Mouse (Mus musculus) MEL (cell line): ENCODE data around the gene Slc9a3r2. TPM values are rescaled to one million over a fixed set of nuclear protein-coding genes. Genes with fewer than 3 reads are reported as not detected.

Experiments
- DNase-seq: peaks from one replicate; pipeline ENCODE4 v3.0.0; 2011; ENCODE audit warnings: low read depth, low spot score
- H3K27ac ChIP-seq: 2 replicates; pipeline ENCODE4 v1.5.1; 2012; ENCODE audit warnings: low read depth, mild to moderate bottlenecking, control low read depth, low read length, moderate library complexity; ENCODE audit not compliant: control insufficient read depth
- H3K27me3 ChIP-seq, 2 experiments: fragments of 150-350 bp in 1 of 2; sonication (generic) in 1 of 2; 2 replicates each; pipeline ENCODE4 v1.6.1; 2012; ENCODE audit warnings: low read length in 2 of 2, mild to moderate bottlenecking in 2 of 2, improper control_type of control experiment in 1 of 2, moderate library complexity in 1 of 2; ENCODE audit not compliant: insufficient read depth in 2 of 2, control insufficient read depth in 1 of 2
- H3K36me3 ChIP-seq, 2 experiments: 2 replicates each; pipeline ENCODE4 v1.6.1; 2012 to 2014; ENCODE audit warnings: low read length in 2 of 2, improper control_type of control experiment in 1 of 2, inconsistent platforms in 1 of 2, mild to moderate bottlenecking in 1 of 2; ENCODE audit not compliant: insufficient read depth in 2 of 2, control insufficient read depth in 1 of 2
- H3K4me1 ChIP-seq, 2 experiments: fragments of 150-350 bp in 1 of 2; sonication (generic) in 1 of 2; 2 replicates each; pipeline ENCODE4 v1.6.1; 2012; ENCODE audit warnings: low read length in 2 of 2, improper control_type of control experiment in 1 of 2, mild to moderate bottlenecking in 1 of 2; ENCODE audit not compliant: insufficient read depth in 2 of 2, control insufficient read depth in 1 of 2
- H3K4me3 ChIP-seq, 2 experiments: fragments of 150-350 bp in 1 of 2; sonication (generic) in 1 of 2; 2 replicates each; pipeline ENCODE4 v1.5.1; 2012; ENCODE audit warnings: low read depth in 2 of 2, low read length in 2 of 2, mild to moderate bottlenecking in 2 of 2, moderate library complexity in 2 of 2, control low read depth in 1 of 2, improper control_type of control experiment in 1 of 2; ENCODE audit not compliant: control insufficient read depth in 1 of 2, insufficient read depth in 1 of 2
- H3K79me2 ChIP-seq: 2 replicates; pipeline ENCODE4 v1.6.1; 2012; ENCODE audit warnings: mild to moderate bottlenecking, low read length, moderate library complexity; ENCODE audit not compliant: control insufficient read depth, poor library complexity, insufficient read depth
- H3K9ac ChIP-seq: 2 replicates; pipeline ENCODE4 v1.6.1; 2012; ENCODE audit warnings: low read depth, mild to moderate bottlenecking, control low read depth, low read length, moderate library complexity; ENCODE audit not compliant: control insufficient read depth, poor library complexity, severe bottlenecking
- H3K9me3 ChIP-seq: fragments of 150-350 bp; sonication (generic); replicated peaks from 2 replicates; pipeline ENCODE4 v1.6.1; 2012; ENCODE audit warnings: mild to moderate bottlenecking, low read length, improper control_type of control experiment, moderate library complexity; ENCODE audit not compliant: insufficient read depth
- BHLHE40 ChIP-seq: IDR thresholded peaks from 2 replicates; pipeline ENCODE4 v1.6.1; 2012; ENCODE audit warnings: low read depth, mild to moderate bottlenecking, inconsistent platforms, low read length, improper control_type of control experiment, borderline replicate concordance
- CHD2 ChIP-seq: IDR thresholded peaks from 2 replicates; pipeline ENCODE4 v1.6.1; 2011; ENCODE audit warnings: low read length, improper control_type of control experiment
- E2F4 ChIP-seq: IDR thresholded peaks from 2 replicates; pipeline ENCODE4 v1.6.1; 2011; ENCODE audit warnings: low read depth, low read length, improper control_type of control experiment, borderline replicate concordance
- EP300 ChIP-seq, 2 experiments: IDR thresholded peaks; 2 replicates each; pipeline ENCODE4 v1.6.1; 2011; ENCODE audit warnings: improper control_type of control experiment in 2 of 2, low read length in 2 of 2, low read depth in 1 of 2, mild to moderate bottlenecking in 1 of 2
- GABPA ChIP-seq: IDR thresholded peaks from 2 replicates; pipeline ENCODE4 v1.6.1; 2012; ENCODE audit warnings: low read depth, mild to moderate bottlenecking, inconsistent platforms, low read length, improper control_type of control experiment, moderate library complexity
- HCFC1 ChIP-seq: IDR thresholded peaks from 2 replicates; pipeline ENCODE4 v1.6.1; 2012; ENCODE audit warnings: low read depth, mild to moderate bottlenecking, inconsistent platforms, low read length, improper control_type of control experiment, moderate library complexity
- JUND ChIP-seq: IDR thresholded peaks from 2 replicates; pipeline ENCODE4 v1.6.1; 2011; ENCODE audit warnings: low read depth, mild to moderate bottlenecking, improper control_type of control experiment, low read length
- KAT2A ChIP-seq: conservative IDR thresholded peaks from 2 replicates; pipeline ENCODE4 v1.6.1; 2012; ENCODE audit warnings: low read depth, low read length, improper control_type of control experiment, inconsistent platforms
- MAX ChIP-seq: IDR thresholded peaks from 2 replicates; pipeline ENCODE4 v1.6.1; 2011; ENCODE audit warnings: low read length, improper control_type of control experiment
- MEF2A ChIP-seq: IDR thresholded peaks from 2 replicates; pipeline ENCODE4 v1.6.1; 2014; ENCODE audit warnings: low read depth, mild to moderate bottlenecking, inconsistent platforms, low read length, improper control_type of control experiment; ENCODE audit not compliant: poor library complexity, insufficient replicate concordance, severe bottlenecking; ENCODE audit errors: extremely low read depth
- MXI1 ChIP-seq: IDR thresholded peaks from 2 replicates; pipeline ENCODE4 v1.6.1; 2011; ENCODE audit warnings: mild to moderate bottlenecking, low read depth, low read length, improper control_type of control experiment
- MYC ChIP-seq: IDR thresholded peaks from 2 replicates; pipeline ENCODE4 v1.6.1; 2011; ENCODE audit warnings: low read depth, mild to moderate bottlenecking, low read length, improper control_type of control experiment, moderate library complexity
- NRF1 ChIP-seq: IDR thresholded peaks from 2 replicates; pipeline ENCODE4 v1.6.1; 2014; ENCODE audit warnings: low read depth, mild to moderate bottlenecking, inconsistent platforms, low read length, improper control_type of control experiment, moderate library complexity; ENCODE audit not compliant: poor library complexity, insufficient read depth, severe bottlenecking
- POLR2A ChIP-seq, 2 experiments: IDR thresholded peaks; 2 replicates each; pipeline ENCODE4 v1.6.1; 2011 to 2012; ENCODE audit warnings: low read length in 2 of 2, mild to moderate bottlenecking in 2 of 2, control low read depth in 1 of 2, improper control_type of control experiment in 1 of 2, low read depth in 1 of 2, moderate library complexity in 1 of 2; ENCODE audit not compliant: control insufficient read depth in 1 of 2, insufficient read depth in 1 of 2, poor library complexity in 1 of 2
- POLR2AphosphoS2 ChIP-seq: IDR thresholded peaks from 2 replicates; pipeline ENCODE4 v1.6.1; 2011; ENCODE audit warnings: low read length, improper control_type of control experiment
- RAD21 ChIP-seq: IDR thresholded peaks from 2 replicates; pipeline ENCODE4 v1.6.1; 2011; ENCODE audit warnings: mild to moderate bottlenecking, low read depth, low read length, improper control_type of control experiment
- SMC3 ChIP-seq: IDR thresholded peaks from 2 replicates; pipeline ENCODE4 v1.6.1; 2011; ENCODE audit warnings: low read depth, low read length, improper control_type of control experiment
- TAL1 ChIP-seq: IDR thresholded peaks from 2 replicates; pipeline ENCODE4 v1.6.1; 2012; ENCODE audit warnings: mild to moderate bottlenecking, inconsistent platforms, low read length, moderate library complexity, mixed read lengths
- TCF12 ChIP-seq: IDR thresholded peaks from 2 replicates; pipeline ENCODE4 v1.6.1; 2014; ENCODE audit warnings: low read depth, mild to moderate bottlenecking, inconsistent platforms, low read length, improper control_type of control experiment, moderate library complexity
- USF1 ChIP-seq: IDR thresholded peaks from 2 replicates; pipeline ENCODE4 v1.6.1; 2014; ENCODE audit warnings: low read depth, mild to moderate bottlenecking, inconsistent platforms, low read length, improper control_type of control experiment, moderate library complexity
- ZKSCAN1 ChIP-seq: IDR thresholded peaks from 2 replicates; pipeline ENCODE4 v1.6.1; 2012; ENCODE audit warnings: low read depth, mild to moderate bottlenecking, inconsistent platforms, low read length, improper control_type of control experiment, moderate library complexity
- ZMIZ1 ChIP-seq: IDR thresholded peaks from 2 replicates; pipeline ENCODE4 v1.6.1; 2012; ENCODE audit warnings: low read depth, mild to moderate bottlenecking, inconsistent platforms, low read length, improper control_type of control experiment, moderate library complexity
- polyA plus RNA-seq, 2 experiments: library from polyadenylated mRNA; stranded (reverse) in 1 of 2; unstranded in 1 of 2; fragments of >175 nt in 1 of 2; fragments of >200 nt in 1 of 2; gene quantifications; 2 replicates each; pipeline versions ENCODE4 v1.2.1 to v1.2.4; 2012; ENCODE audit warnings: low replicate concordance in 2 of 2, low read depth in 1 of 2; ENCODE audit not compliant: insufficient read length in 2 of 2, insufficient read depth in 1 of 2, missing spikeins in 1 of 2
- total RNA-seq: library from RNA; depleted of rRNA; stranded (reverse); fragments of 300-350 nt; gene quantifications from 2 replicates; pipeline ENCODE4 v1.2.3, GENCODE M21; 2012

Slc9a3r2 gene
- total and polyA plus RNA-seq, 3 experiments = 0.96 to 3.5 TPM; not detected in 1

DNA sequence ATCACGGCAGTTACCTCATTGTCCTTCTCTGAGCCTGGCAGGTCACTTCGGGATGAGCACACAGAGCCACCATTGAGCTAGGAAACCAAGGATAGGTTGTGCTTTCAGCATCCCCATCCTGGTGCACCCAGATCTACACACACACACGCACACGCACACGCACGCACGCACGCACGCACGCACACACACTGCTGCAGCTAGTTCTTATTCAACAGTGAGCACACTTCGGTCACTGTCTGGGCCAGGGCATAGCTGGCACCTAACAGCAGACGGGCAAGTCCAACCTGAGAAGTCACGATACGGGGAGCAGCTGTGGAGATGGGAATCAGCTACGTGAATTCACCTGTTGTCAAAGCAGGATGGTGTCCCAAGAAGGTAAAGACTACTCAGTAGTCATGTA is 9.5 kb downstream of the Slc9a3r2 start:
- H3K4me3 ChIP-seq = no peak overlapping the region
- H3K36me3 ChIP-seq = no peaks in the 10 kb centered on the region
- H3K27me3 ChIP-seq = no peaks in the 10 kb centered on the region
- no peak for TF ChIP-seq NRF1
- TF ChIP-seq BHLHE40 = no peak
- TF ChIP-seq GABPA = no peak
- no peak for TF ChIP-seq E2F4
- TF ChIP-seq MXI1 = no peak
- TF ChIP-seq KAT2A = no peak
- no peak for TF ChIP-seq HCFC1
- no peak for TF ChIP-seq TCF12
- no peak for TF ChIP-seq ZMIZ1
- no peak for TF ChIP-seq JUND
- TF ChIP-seq MYC = no peak
- TF ChIP-seq USF1 = no peak
- H3K79me2 ChIP-seq = no peaks in the 10 kb centered on the region
- peaks cover 0 to 4% of the 10 kb centered on the region in 2 experiments; a peak in 1 of 4 replicates for H3K4me1 ChIP-seq
- no peaks in the 10 kb centered on the region for H3K9me3 ChIP-seq
- H3K9ac ChIP-seq = no peak overlapping the region
- DNase-seq = no peak
- H3K27ac ChIP-seq = no peak overlapping the region

DNA sequence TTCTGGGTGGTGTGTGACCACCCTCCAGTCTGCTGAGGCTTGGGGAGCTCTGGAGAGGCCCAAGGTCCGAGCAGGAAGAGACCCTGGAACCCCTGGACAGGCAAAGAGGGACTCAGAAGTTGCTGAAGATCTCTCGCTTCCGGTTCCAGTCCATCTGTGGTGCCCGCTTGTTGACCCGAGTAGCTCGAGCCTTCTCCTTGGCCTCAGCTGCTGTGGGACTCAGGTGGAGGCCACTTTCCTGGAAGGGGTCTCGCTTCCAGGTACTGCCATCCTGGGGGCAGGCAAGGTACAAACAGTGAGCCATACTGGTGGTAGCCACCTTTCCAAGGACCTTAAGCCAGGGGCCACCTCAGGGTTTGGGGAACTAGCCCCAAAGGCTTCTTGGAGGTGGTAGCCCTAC is 10.0 kb downstream of the Slc9a3r2 start:
- Histone ChIP-seq H3K27me3 (no peaks in the 10 kb centered on the region), H3K27ac (no peak overlapping the region), H3K36me3 (no peaks in the 10 kb centered on the region), H3K4me3 (no peak overlapping the region), H3K79me2 (no peaks in the 10 kb centered on the region), H3K9ac (no peak overlapping the region), H3K4me1 (peaks cover 2 to 4% of the 10 kb centered on the region in 2 experiments; a peak in 2 of 4 replicates), H3K9me3 (no peaks in the 10 kb centered on the region)
- DNase-seq = no peak
- TF ChIP-seq BHLHE40 = no peak
- TF ChIP-seq SMC3 = no peak
- no peak for TF ChIP-seq POLR2A (IDR thresholded peaks at IDR 0.05; ENCODE audit: control insufficient read depth in 1 of 2, insufficient read depth in 1 of 2, low read depth in 1 of 2, low read length in 2 of 2, poor library complexity in 1 of 2)
- TF ChIP-seq USF1 = no peak
- no peak for TF ChIP-seq TAL1
- TF ChIP-seq POLR2AphosphoS2 = no peak
- TF ChIP-seq ZKSCAN1 = no peak
- no peak for TF ChIP-seq MEF2A
- no peak for TF ChIP-seq MAX
- no peak for TF ChIP-seq MXI1
- no peak for TF ChIP-seq EP300 (IDR thresholded peaks at IDR 0.05; ENCODE audit: low read depth in 1 of 2, low read length in 2 of 2)
- TF ChIP-seq CHD2 = no peak
- no peak for TF ChIP-seq RAD21
